Mouse (Mus musculus) lung, postnatal 0 days (tissue): ENCODE measurements around the gene Tmem254b.
"Not testable (repeated sequence)": the region's sequence is repeated elsewhere in the genome, so short reads cannot be mapped to it uniquely, and the experiment has no call there.

Source experiments
- CTCF ChIP-seq: IDR thresholded peaks from 2 replicates; pipeline ENCODE4 v1.5.1; 2016; ENCODE audit warnings: antibody characterized with exemption, mild to moderate bottlenecking
- EP300 ChIP-seq: IDR thresholded peaks from 2 replicates; pipeline ENCODE4 v1.6.1; 2016; ENCODE audit warnings: antibody characterized with exemption, mild to moderate bottlenecking, control low read depth

DNA sequence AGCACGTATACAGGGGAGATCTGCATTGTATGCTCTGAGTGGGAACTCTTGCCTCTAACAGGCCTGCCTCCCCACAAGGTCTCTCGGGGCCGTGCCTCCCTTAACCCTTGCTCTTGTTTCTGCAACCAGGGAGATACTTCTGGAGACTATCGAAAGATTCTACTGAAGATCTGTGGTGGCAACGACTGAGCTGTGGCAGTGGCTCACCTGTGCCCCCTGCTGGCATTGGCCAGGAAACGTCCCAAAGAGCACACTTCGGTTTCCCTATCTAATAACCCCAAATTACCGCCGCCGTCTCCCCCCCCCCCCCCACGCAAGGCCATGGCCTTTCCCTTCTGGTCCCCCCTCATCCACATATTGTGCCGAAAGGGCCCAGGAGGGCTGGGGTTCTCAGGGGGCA lies 41.6 kb downstream of the Tmem254b start:
- TF ChIP-seq CTCF, EP300: not testable (repeated sequence)
